ENCODE assay signal across 9 mouse cellular contexts in the genomic region with DNA sequence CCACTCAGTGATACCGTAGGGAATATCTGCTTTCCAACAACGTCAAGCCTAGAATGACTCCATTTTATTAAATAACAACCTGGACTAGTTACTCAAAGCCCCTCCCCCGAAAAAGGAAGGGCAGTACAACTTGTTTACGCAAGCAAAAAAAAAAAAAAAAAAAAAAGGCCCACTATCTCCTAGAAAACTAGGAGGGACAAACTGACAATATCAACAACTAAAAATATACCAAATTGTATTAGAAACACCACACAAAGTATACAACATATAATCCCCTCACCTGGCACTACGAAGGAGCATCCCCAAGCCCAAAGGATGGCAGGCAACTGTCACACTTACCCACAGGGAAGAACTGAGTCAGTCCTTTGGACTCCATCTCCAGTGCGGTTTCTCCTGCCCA. TPM values are rescaled to one million over a fixed set of nuclear protein-coding genes. Genes with fewer than 3 reads are reported as not detected.
DNase-seq lines count a peak whose midpoint lies in the region; ATAC-seq lines count a peak whose summit lies in the region.
"Had no signal": no experiment of that assay in that cellular context is flagged by ENCODE, and none has a peak within 500 bp of the region (broad histone marks: within the 10 kb centered on the region; RNA-seq: fewer than 3 reads in every experiment).

No protein-coding gene starts in this region.

- WGBS in hindbrain, embryonic 12.5 days: 72% methylated on average over 6 of the region's 6 CpGs
- WGBS in midbrain, embryonic 13.5 days: 79% methylated on average over 6 of the region's 6 CpGs

- H3K9me3 ChIP-seq in hindbrain, embryonic 12.5 days (replicated peaks): 0 out of 2 replicates have a peak, but pooled peaks cover 4% of the 10 kb centered on the region
- H3K9me3 ChIP-seq in midbrain, embryonic 13.5 days: no peaks in the 10 kb centered on the region

- peaks cover 20% of the 10 kb centered on the region for H3K36me3 ChIP-seq in hindbrain, embryonic 12.5 days
- peaks cover 24% of the 10 kb centered on the region for H3K36me3 ChIP-seq in midbrain, embryonic 13.5 days

- H3K4me3 ChIP-seq in hindbrain, embryonic 12.5 days: peak overlapping the region; percentile 89
- peak overlapping the region; percentile 92 for H3K4me3 ChIP-seq in midbrain, embryonic 13.5 days (replicated peaks)

- ATAC-seq in hindbrain, embryonic 12.5 days (ENCODE audit: low FRiP score): no peak
- ATAC-seq in midbrain, embryonic 13.5 days: no peak
- ATAC-seq in cerebellum, adult (ENCODE audit: insufficient number of reproducible peaks, low FRiP score, low TSS enrichment): no peak

- no peak overlapping the region for H3K27ac ChIP-seq in hindbrain, embryonic 12.5 days
- no peak overlapping the region for H3K27ac ChIP-seq in midbrain, embryonic 13.5 days

- peak overlapping the region; percentile 94 for H3K9ac ChIP-seq in hindbrain, embryonic 12.5 days
- H3K9ac ChIP-seq in midbrain, embryonic 13.5 days (replicated peaks): peak overlapping the region; percentile 97

- no peaks in the 10 kb centered on the region for H3K27me3 ChIP-seq in hindbrain, embryonic 12.5 days
- no peaks in the 10 kb centered on the region for H3K27me3 ChIP-seq in midbrain, embryonic 13.5 days

- peaks cover 24% of the 10 kb centered on the region for H3K4me1 ChIP-seq in hindbrain, embryonic 12.5 days
- peaks cover 28% of the 10 kb centered on the region for H3K4me1 ChIP-seq in midbrain, embryonic 13.5 days (replicated peaks)

- DNase-seq in kidney, adult 9 months: peak; percentile 28
- no peak for DNase-seq in kidney, adult 8-10 months
- DNase-seq in MN1 (ENCODE audit: low spot score): peak; percentile 20
- no peak for DNase-seq in retina, postnatal 1 day
- no peak for DNase-seq in left cerebral cortex, adult 9 months (ENCODE audit: low spot score in 2 of 2)
- DNase-seq: lung, adult 18-20 months had no signal

- H3K4me2 ChIP-seq in hindbrain, embryonic 12.5 days (replicated peaks): peak overlapping the region; percentile 63
- H3K4me2 ChIP-seq in midbrain, embryonic 13.5 days (replicated peaks): peak overlapping the region; percentile 73

RNA-seq across cellular contexts. Expression of a gene that starts 1.1 kb away (rescaled TPM):
- polyA plus RNA-seq in hindbrain, embryonic 12.5 days (2016; fragmentation: Nextera tagmentation; extraction: Ambion mirVana): 47.6 and 49.9 TPM in 2 replicates
- 44.6 and 54.4 TPM in 2 replicates for polyA plus RNA-seq in midbrain, embryonic 13.5 days (2015; fragmentation: Nextera tagmentation; extraction: Ambion mirVana)

RNA-seq across cellular contexts. Expression of a gene that starts 22.8 kb away (rescaled TPM):
- 42.9 and 46.4 TPM in 2 replicates for polyA plus RNA-seq in hindbrain, embryonic 12.5 days (2016; fragmentation: Nextera tagmentation; extraction: Ambion mirVana)
- 78.5 and 80.6 TPM in 2 replicates for polyA plus RNA-seq in midbrain, embryonic 13.5 days (2015; fragmentation: Nextera tagmentation; extraction: Ambion mirVana)

RNA-seq across cellular contexts. Expression of a gene that starts 43.1 kb away (rescaled TPM):
- 18.4 and 18.7 TPM in 2 replicates for polyA plus RNA-seq in hindbrain, embryonic 12.5 days (2016; fragmentation: Nextera tagmentation; extraction: Ambion mirVana)
- 21.5 and 24.2 TPM in 2 replicates for polyA plus RNA-seq in midbrain, embryonic 13.5 days (2015; fragmentation: Nextera tagmentation; extraction: Ambion mirVana)

Comparison
In these comparisons a context has a peak if more than half of its experiments do, and no peak if none do; other contexts are left out.
1. DNase-seq: peak in kidney, adult 9 months (single experiment) and MN1 (single experiment); none in kidney, adult 8-10 months (0 of 2), retina, postnatal 1 day (single experiment) and left cerebral cortex, adult 9 months (0 of 2).